Mouse (Mus musculus) kidney, embryonic 15.5 days (tissue): ENCODE measurements around the gene Vmn1r44. TPM values are rescaled to one million over a fixed set of nuclear protein-coding genes. Genes with fewer than 3 reads are reported as not detected.

Source experiments
- polyA plus RNA-seq: library from polyadenylated mRNA; unstranded; fragments of >200 nt; fragmentation: Nextera tagmentation; extraction: Ambion mirVana; gene quantifications from 2 replicates; pipeline ENCODE4 v1.2.1, GENCODE M21; 2015

Gene Vmn1r44
- polyA plus RNA-seq, 1 experiment from 2014 or later, result not detected

Other genes starting within 250 kb of the Vmn1r44 start
- gene Txnrd3, start 239.7 kb upstream of the Vmn1r44 start, polyA plus RNA-seq, result 17.4 and 17.7 TPM in 2 replicates
- gene Vmn1r40, start 176.1 kb upstream of the Vmn1r44 start, polyA plus RNA-seq, result not detected in 2 replicates
- gene Vmn1r41, start 142.9 kb upstream of the Vmn1r44 start, polyA plus RNA-seq, result not detected in 2 replicates
- not detected in 2 replicates for gene Vmn1r42, start 7.2 kb upstream of the Vmn1r44 start, polyA plus RNA-seq
- gene Vmn1r43, start 7.2 kb upstream of the Vmn1r44 start, polyA plus RNA-seq, result not detected in 2 replicates
- not detected in 2 replicates for gene Vmn1r45, start 56.9 kb downstream of the Vmn1r44 start, polyA plus RNA-seq
- gene Vmn1r46, start 85.7 kb downstream of the Vmn1r44 start, polyA plus RNA-seq, result not detected in 2 replicates
- not detected in 2 replicates for gene Vmn1r47, start 132.5 kb downstream of the Vmn1r44 start, polyA plus RNA-seq
- not detected in 2 replicates for gene Vmn1r48, start 153.2 kb downstream of the Vmn1r44 start, polyA plus RNA-seq
- not detected in 2 replicates for gene Vmn1r49, start 194.8 kb downstream of the Vmn1r44 start, polyA plus RNA-seq
- not detected in 2 replicates for gene Vmn1r50, start 217.8 kb downstream of the Vmn1r44 start, polyA plus RNA-seq
- not detected in 2 replicates for gene Vmn1r51, start 238.9 kb downstream of the Vmn1r44 start, polyA plus RNA-seq